Mouse (Mus musculus) gastrocnemius, adult 8-10 months (tissue): ENCODE measurements around the gene Gm17455. TPM values are rescaled to one million over a fixed set of nuclear protein-coding genes. Genes with fewer than 3 reads are reported as not detected.

Source experiments
- DNase-seq, 2 experiments: peaks; one replicate each; pipeline ENCODE4 v3.0.0; 2022; ENCODE audit warnings: low spot score in 2 of 2
- total RNA-seq, 4 experiments: library from RNA; stranded (reverse); gene quantifications; 2 replicates each; pipeline ENCODE4 v1.2.4; 2022

Gm17455 gene
- total RNA-seq, 4 experiments from 2014 or later = not detected

GRCm38 (mm10) chr10:60418137-60418536 lies 18.6 kb downstream of the Gm17455 start:
- DNase-seq = peak; percentile 33 to 34

GRCm38 (mm10) chr10:60419624-60420023 lies 20.1 kb downstream of the Gm17455 start:
- no peak for DNase-seq

- DNase-seq = no peak
Observed at GRCm38 (mm10) chr10:60422756-60423155, 23.2 kb downstream of the Gm17455 start.

GRCm38 (mm10) chr10:60430001-60430400 lies 30.5 kb downstream of the Gm17455 start:
- DNase-seq = no peak

- no peak for DNase-seq
Observed at GRCm38 (mm10) chr10:60430591-60430990, 31.1 kb downstream of the Gm17455 start.

- no peak for DNase-seq
Observed at GRCm38 (mm10) chr10:60432679-60433078, 33.2 kb downstream of the Gm17455 start.

GRCm38 (mm10) chr10:60442321-60442720 lies 42.8 kb downstream of the Gm17455 start:
- DNase-seq = no peak

- no peak for DNase-seq
Observed at GRCm38 (mm10) chr10:60443078-60443477, 43.6 kb downstream of the Gm17455 start.

- DNase-seq = peak in 1 of 2 experiments; percentile 5
Observed at GRCm38 (mm10) chr10:60445031-60445593, 45.6 kb downstream of the Gm17455 start.

- DNase-seq = no peak
Observed at GRCm38 (mm10) chr10:60447186-60447585, 47.7 kb downstream of the Gm17455 start.

Other genes with a start within 250 kb of the Gm17455 start
- under 1 TPM; 0.22 to 0.45 (median 0.32) TPM for gene Chst3, start 180.5 kb upstream of the Gm17455 start, total RNA-seq
- 100 to 1,000 TPM; 813 to 866 (median 853) TPM for gene Psap, start 122.1 kb upstream of the Gm17455 start, total RNA-seq
- gene Vsir, start 52.9 kb upstream of the Gm17455 start, total RNA-seq = 1 to 10 TPM; 2.3 to 5.2 (median 3.8) TPM